Mouse (Mus musculus) adrenal gland, adult (tissue): ENCODE results near the gene Tha1.

Experiments
- DNase-seq, 2 experiments: peaks; one replicate each; pipeline ENCODE4 v3.0.0; 2022 to 2023; ENCODE audit warnings: low spot score in 1 of 2; ENCODE audit not compliant: inconsistent age in 2 of 2

Gene Tha1

GRCm38 (mm10) chr11:117827386-117827785 is 45.9 kb downstream of the Tha1 start:
- no peak for DNase-seq

- DNase-seq: no peak
These were observed 46.4 kb downstream of the Tha1 start for GRCm38 (mm10) chr11:117826916-117827315.

- no peak for DNase-seq
These were observed 47.1 kb downstream of the Tha1 start for GRCm38 (mm10) chr11:117826164-117826563.

GRCm38 (mm10) chr11:117825333-117826101 is 47.8 kb downstream of the Tha1 start, which contains the start of the genes Afmid and Tk1:
Afmid (plus strand) TSS chr11:117825924.
Tk1 (minus strand) TSS chr11:117826092.
- peak; percentile 78 to 88 for DNase-seq

- peak; percentile 83 to 94 for DNase-seq
These were observed 49.0 kb downstream of the Tha1 start for GRCm38 (mm10) chr11:117824060-117824969.

GRCm38 (mm10) chr11:117823411-117823810 is 49.9 kb downstream of the Tha1 start:
- no peak for DNase-seq

GRCm38 (mm10) chr11:117822728-117823241 is 50.5 kb downstream of the Tha1 start:
- DNase-seq: peak in 1 of 2 experiments; percentile 52

- peak; percentile 49 to 82 for DNase-seq
These were observed 51.4 kb downstream of the Tha1 start for GRCm38 (mm10) chr11:117821868-117822267.

GRCm38 (mm10) chr11:117820173-117820572 is 53.1 kb downstream of the Tha1 start:
- DNase-seq: no peak

- no peak for DNase-seq
These were observed 54.2 kb downstream of the Tha1 start for GRCm38 (mm10) chr11:117819095-117819494.
